ENCODE assay signal across 8 mouse cellular contexts in the genomic region with DNA sequence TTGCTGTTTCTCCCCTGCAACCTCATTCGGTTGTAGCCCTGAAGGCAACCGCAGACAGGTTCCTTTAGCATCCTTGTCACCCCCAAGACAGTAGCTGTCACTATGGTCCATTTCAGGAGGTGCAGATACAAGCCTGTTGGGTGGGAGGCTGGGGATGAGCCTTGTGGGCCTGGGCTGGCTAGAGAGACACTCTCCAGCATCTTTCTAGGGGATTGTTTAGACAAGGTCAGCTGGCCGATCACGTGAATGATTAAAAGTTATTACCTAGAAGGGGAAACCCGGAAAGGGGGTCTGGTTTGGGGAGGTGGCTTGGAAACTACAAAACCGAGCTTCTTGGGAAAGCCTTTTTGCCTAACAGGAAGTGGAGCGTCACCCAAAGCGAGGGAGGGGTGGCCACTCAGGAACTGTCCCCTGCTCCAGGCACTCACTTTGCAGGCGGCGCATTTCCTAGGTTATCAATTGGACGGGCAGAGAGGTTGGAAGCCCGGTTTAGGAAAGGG. TPM values are rescaled to one million over a fixed set of nuclear protein-coding genes. Genes with fewer than 3 reads are reported as not detected.
DNase-seq lines count a peak whose midpoint lies in the region; ATAC-seq and TF ChIP-seq lines count a peak whose summit lies in the region.

No protein-coding gene starts in this region.

- peaks cover 23% of the 10 kb centered on the region for H3K4me1 ChIP-seq in lung, embryonic 15.5 days
- no peaks in the 10 kb centered on the region for H3K4me1 ChIP-seq in olfactory bulb, adult 2 months (ENCODE audit: control insufficient read depth, insufficient read depth, low read length)

- H3K36me3 ChIP-seq in lung, embryonic 15.5 days = 0 out of 2 replicates have a peak, but pooled peaks cover 3% of the 10 kb centered on the region

- no peaks in the 10 kb centered on the region for H3K9me3 ChIP-seq in lung, embryonic 15.5 days

- peak; percentile 60 for ATAC-seq in lung, embryonic 15.5 days (ENCODE audit: borderline replicate concordance, extremely low read depth, low FRiP score, low TSS enrichment)

- H3K27ac ChIP-seq in lung, embryonic 15.5 days = peak overlapping the region; percentile 83
- H3K27ac ChIP-seq in olfactory bulb, adult 2 months (ENCODE audit: insufficient read depth, low read depth, low read length) = peak overlapping the region; percentile 72

- TF ChIP-seq CTCF in olfactory bulb, adult 2 months (IDR thresholded peaks at IDR 0.05; ENCODE audit: insufficient read depth, low read depth, low read length) = no peak

- H3K4me2 ChIP-seq in lung, embryonic 15.5 days = peak overlapping the region; percentile 90

- H3K27me3 ChIP-seq in lung, embryonic 15.5 days = no peaks in the 10 kb centered on the region

- peak overlapping the region; percentile 85 for H3K4me3 ChIP-seq in lung, embryonic 15.5 days
- peak overlapping the region; percentile 75 for H3K4me3 ChIP-seq in olfactory bulb, adult 2 months (ENCODE audit: insufficient read depth, low read depth, low read length)

- peak; percentile 77 for DNase-seq in MN1 (ENCODE audit: low spot score)
- peak; percentile 82 for DNase-seq in cerebellum, adult 8-10 months
- DNase-seq in forelimb bud, embryonic 11.5 days (ENCODE audit: low read depth, low spot score) = peak; percentile 84
- peak; percentile 78 for DNase-seq in heart, postnatal 4 days
- peak; percentile 76 to 82 for DNase-seq in layer of hippocampus, adult 8-10 months (ENCODE audit: low spot score in 2 of 2)
- DNase-seq in thymus, postnatal 14 days = peak; percentile 63

- H3K9ac ChIP-seq in lung, embryonic 15.5 days = peak overlapping the region; percentile 93

- WGBS in lung, embryonic 15.5 days = under 1% methylated on average over 12 of the region's 12 CpGs
- 1% methylated on average over 12 of the region's 12 CpGs for WGBS in olfactory bulb, adult 2 months

- TF ChIP-seq POLR2A in olfactory bulb, adult 2 months (IDR thresholded peaks at IDR 0.05; ENCODE audit: insufficient read depth, low read depth, low read length) = no peak

RNA-seq across cellular contexts. Expression of gene Extl2, which starts 0.7 kb away (rescaled TPM):
- total RNA-seq in heart, postnatal 4 days (2021) = 10 to 100 TPM; 18.7 to 19.1 TPM
- 10 to 100 TPM; 58.0 to 68.7 (median 61.3) TPM for total RNA-seq in layer of hippocampus, adult 8-10 months (2022)
- polyA plus RNA-seq in lung, embryonic 15.5 days (2015; fragmentation: Nextera tagmentation; extraction: Ambion mirVana) = 17.8 and 19.4 TPM in 2 replicates
- polyA plus RNA-seq in olfactory bulb, adult 2 months (2012; ENCODE audit: insufficient read depth, insufficient read length, low replicate concordance, missing spikeins) = not detected in 2 replicates

RNA-seq across cellular contexts. Expression of gene Slc30a7, which starts 0.8 kb away (rescaled TPM):
- 10 to 100 TPM; 26.7 to 27.0 TPM for total RNA-seq in heart, postnatal 4 days (2021)
- total RNA-seq in layer of hippocampus, adult 8-10 months (2022) = 10 to 100 TPM; 24.7 to 34.0 (median 27.6) TPM
- polyA plus RNA-seq in lung, embryonic 15.5 days (2015; fragmentation: Nextera tagmentation; extraction: Ambion mirVana) = 31.0 and 34.1 TPM in 2 replicates
- polyA plus RNA-seq in olfactory bulb, adult 2 months (2012; ENCODE audit: insufficient read depth, insufficient read length, low replicate concordance, missing spikeins) = not detected in 2 replicates

Comparison
In these comparisons a context has a peak if more than half of its experiments do, and no peak if none do; other contexts are left out.
1. Peak in every context shown above with its lines: DNase-seq, ATAC-seq, H3K4me3 ChIP-seq and H3K27ac ChIP-seq.